ENCODE assay signal across 8 mouse cellular contexts in the genomic region with DNA sequence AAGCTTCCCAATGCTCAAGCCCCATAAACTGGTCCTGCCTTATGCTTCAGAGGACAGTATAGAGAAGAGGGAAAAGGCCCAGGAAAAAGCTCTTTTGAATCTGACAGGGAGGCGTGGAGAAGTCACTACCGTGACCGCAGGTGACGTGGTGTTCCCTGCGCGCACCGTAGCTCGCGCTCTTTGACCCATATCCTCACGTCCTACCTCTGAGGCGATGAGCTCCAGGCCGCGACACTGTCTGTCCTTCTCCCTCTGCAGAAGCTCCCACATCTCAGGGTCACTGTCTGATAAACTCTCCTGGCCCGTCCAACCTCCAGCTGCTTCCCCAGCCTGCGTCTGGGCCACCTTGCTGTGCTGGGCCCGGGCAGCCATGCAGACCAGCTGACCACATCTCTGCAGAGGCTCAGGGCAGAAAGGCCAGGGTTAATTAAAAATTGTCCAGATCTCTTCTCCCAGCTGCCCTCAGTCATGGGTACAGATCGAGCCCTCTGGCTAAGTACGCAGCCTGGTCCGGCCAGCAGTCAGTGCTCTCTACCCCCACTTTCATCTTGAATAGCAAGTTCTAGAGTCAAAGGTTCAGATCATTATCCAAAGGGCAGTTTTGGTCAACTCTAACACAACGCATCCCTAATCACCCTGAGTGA. TPM values are rescaled to one million over a fixed set of nuclear protein-coding genes. Genes with fewer than 3 reads are reported as not detected.
DNase-seq lines count a peak whose midpoint lies in the region; ATAC-seq and TF ChIP-seq lines count a peak whose summit lies in the region.

No protein-coding gene starts in this region.

- TF ChIP-seq POLR2A in small intestine, adult 2 months (IDR thresholded peaks at IDR 0.05; ENCODE audit: low read depth, low read length), result no peak

- no peak for TF ChIP-seq CTCF in small intestine, adult 2 months (IDR thresholded peaks at IDR 0.05; ENCODE audit: extremely low read depth, insufficient read length, insufficient replicate concordance, low read depth, low read length)

- peaks cover 35% of the 10 kb centered on the region for H3K36me3 ChIP-seq in lung, embryonic 15.5 days
- H3K36me3 ChIP-seq in forebrain, embryonic 12.5 days (replicated peaks), result peaks cover 36% of the 10 kb centered on the region
- peaks cover 10% of the 10 kb centered on the region for H3K36me3 ChIP-seq in small intestine, adult 2 months (ENCODE audit: control insufficient read depth, insufficient read depth, low read length)

- H3K4me3 ChIP-seq in lung, embryonic 15.5 days, result peak overlapping the region; percentile 66
- no peak overlapping the region for H3K4me3 ChIP-seq in forebrain, embryonic 12.5 days (replicated peaks)
- H3K4me3 ChIP-seq in small intestine, adult 2 months (ENCODE audit: low read depth, low read length), result peak overlapping the region; percentile 23; the same call in 1 of the 2 replicates

- peak overlapping the region; percentile 91 for H3K4me2 ChIP-seq in lung, embryonic 15.5 days
- peak overlapping the region; percentile 82 for H3K4me2 ChIP-seq in forebrain, embryonic 12.5 days

- no peak overlapping the region for H3K27ac ChIP-seq in lung, embryonic 15.5 days
- no peak overlapping the region for H3K27ac ChIP-seq in forebrain, embryonic 12.5 days
- H3K27ac ChIP-seq in small intestine, adult 2 months (ENCODE audit: insufficient read depth, low read depth, low read length), result no peak overlapping the region

- no peak for DNase-seq in lung, postnatal 25 days (ENCODE audit: low spot score)
- DNase-seq in kidney, postnatal 25 days, result peak; percentile 53 to 89
- no peak for DNase-seq in layer of hippocampus, postnatal 36 days
- DNase-seq in ovary, postnatal 10 days (ENCODE audit: low spot score), result no peak
- DNase-seq in frontal cortex, postnatal 25 days (ENCODE audit: low spot score in 2 of 2), result no peak

- no peaks in the 10 kb centered on the region for H3K9me3 ChIP-seq in lung, embryonic 15.5 days
- H3K9me3 ChIP-seq in forebrain, embryonic 12.5 days, result no peaks in the 10 kb centered on the region

- WGBS in lung, embryonic 15.5 days, result 76% methylated on average over 20 of the region's 20 CpGs
- 88% methylated on average over 20 of the region's 20 CpGs for WGBS in forebrain, embryonic 12.5 days
- 82% methylated on average over 20 of the region's 20 CpGs for WGBS in small intestine, adult 2 months

- H3K27me3 ChIP-seq in lung, embryonic 15.5 days, result peaks cover 36% of the 10 kb centered on the region
- peaks cover 57% of the 10 kb centered on the region for H3K27me3 ChIP-seq in forebrain, embryonic 12.5 days
- H3K27me3 ChIP-seq in small intestine, adult 2 months (ENCODE audit: control insufficient read depth, insufficient read depth, low read length), result peaks cover 18% of the 10 kb centered on the region

- ATAC-seq in lung, embryonic 15.5 days (ENCODE audit: borderline replicate concordance, extremely low read depth, low FRiP score, low TSS enrichment), result no peak
- no peak for ATAC-seq in forebrain, embryonic 12.5 days (ENCODE audit: low FRiP score)

- no peak overlapping the region for H3K9ac ChIP-seq in lung, embryonic 15.5 days
- H3K9ac ChIP-seq in forebrain, embryonic 12.5 days, result peak overlapping the region; percentile 65; the same call in 1 of the 2 replicates

- H3K4me1 ChIP-seq in lung, embryonic 15.5 days, result peaks cover 34% of the 10 kb centered on the region
- peaks cover 56% of the 10 kb centered on the region for H3K4me1 ChIP-seq in forebrain, embryonic 12.5 days
- peaks cover 6% of the 10 kb centered on the region for H3K4me1 ChIP-seq in small intestine, adult 2 months (ENCODE audit: control insufficient read depth, insufficient read depth, insufficient read length, low read length)

RNA-seq across cellular contexts. Expression of a gene that starts 1.4 kb away (rescaled TPM):
- 110 and 111 TPM in 2 replicates for polyA plus RNA-seq in lung, embryonic 15.5 days (2015; fragmentation: Nextera tagmentation; extraction: Ambion mirVana)
- 103 and 105 TPM in 2 replicates for polyA plus RNA-seq in forebrain, embryonic 12.5 days (2016; fragmentation: Nextera tagmentation; extraction: Ambion mirVana)
- 36.6 and 49.6 TPM in 2 replicates for polyA plus RNA-seq in small intestine, adult 2 months (2012; rRNA removed)
- total RNA-seq in layer of hippocampus, postnatal 36 days (2021), result 10 to 100 TPM; 27.4 to 29.9 TPM

RNA-seq across cellular contexts. Expression of a gene that starts 6.1 kb away (rescaled TPM):
- polyA plus RNA-seq in lung, embryonic 15.5 days (2015; fragmentation: Nextera tagmentation; extraction: Ambion mirVana), result 89.4 and 100 TPM in 2 replicates
- 5.9 and 9.0 TPM in 2 replicates for polyA plus RNA-seq in forebrain, embryonic 12.5 days (2016; fragmentation: Nextera tagmentation; extraction: Ambion mirVana)
- 3.8 and 5.6 TPM in 2 replicates for polyA plus RNA-seq in small intestine, adult 2 months (2012; rRNA removed)
- total RNA-seq in layer of hippocampus, postnatal 36 days (2021), result 1 to 10 TPM; 3.5 to 4.8 TPM

RNA-seq across cellular contexts. Expression of a gene that starts 13.5 kb away (rescaled TPM):
- 1.3 and 1.9 TPM in 2 replicates for polyA plus RNA-seq in lung, embryonic 15.5 days (2015; fragmentation: Nextera tagmentation; extraction: Ambion mirVana)
- 60.0 and 62.4 TPM in 2 replicates for polyA plus RNA-seq in forebrain, embryonic 12.5 days (2016; fragmentation: Nextera tagmentation; extraction: Ambion mirVana)
- polyA plus RNA-seq in small intestine, adult 2 months (2012; rRNA removed), result 0.32 and 0.41 TPM in 2 replicates
- total RNA-seq in layer of hippocampus, postnatal 36 days (2021), result 1 to 10 TPM; 1.3 to 1.7 TPM

RNA-seq across cellular contexts. Expression of a gene that starts 19.4 kb away (rescaled TPM):
- polyA plus RNA-seq in lung, embryonic 15.5 days (2015; fragmentation: Nextera tagmentation; extraction: Ambion mirVana), result 0.64 and 1.0 TPM in 2 replicates
- 1.2 and 1.8 TPM in 2 replicates for polyA plus RNA-seq in forebrain, embryonic 12.5 days (2016; fragmentation: Nextera tagmentation; extraction: Ambion mirVana)
- polyA plus RNA-seq in small intestine, adult 2 months (2012; rRNA removed), result 0.30 and 0.51 TPM in 2 replicates
- 1 to 10 TPM; 3.0 to 3.7 TPM for total RNA-seq in layer of hippocampus, postnatal 36 days (2021)

Comparison
In these comparisons a context has a peak if more than half of its experiments do, and no peak if none do; other contexts are left out.
1. DNase-seq: peak in kidney, postnatal 25 days (2 of 2); none in lung, postnatal 25 days (single experiment), layer of hippocampus, postnatal 36 days (0 of 2), ovary, postnatal 10 days (single experiment) and frontal cortex, postnatal 25 days (0 of 2).
2. RNA of a gene that starts 13.5 kb away (polyA plus RNA-seq): 60.0 to 62.4 TPM in forebrain, embryonic 12.5 days; 1.3 to 1.9 TPM in lung, embryonic 15.5 days and 0.32 to 0.41 TPM in small intestine, adult 2 months; every median in the first group is over 10 times any median in the second.